Mouse (Mus musculus) embryonic facial prominence, embryonic 12.5 days (tissue): ENCODE measurements around the gene Lgr6. TPM values are rescaled to one million over a fixed set of nuclear protein-coding genes. Genes with fewer than 3 reads are reported as not detected.

Experiments
- ATAC-seq: fragments of 200-750 bp; cut with Nextera tagmentation; 2 replicates; pipeline ENCODE4 v1.8.0; 2017; ENCODE audit not compliant: insufficient number of reproducible peaks, insufficient read depth, low FRiP score, low TSS enrichment
- H3K27ac ChIP-seq: fragments of 300-500 bp; sonication (generic); 2 replicates; pipeline ENCODE4 v1.5.1; 2016; ENCODE audit warnings: mild to moderate bottlenecking
- H3K27me3 ChIP-seq: fragments of 300-500 bp; sonication (generic); 2 replicates; pipeline ENCODE4 v1.6.1; 2016; ENCODE audit warnings: mild to moderate bottlenecking, moderate library complexity
- H3K36me3 ChIP-seq: fragments of 300-500 bp; sonication (generic); 2 replicates; pipeline ENCODE4 v1.6.1; 2016; ENCODE audit warnings: mild to moderate bottlenecking
- H3K4me1 ChIP-seq: fragments of 300-500 bp; sonication (generic); 2 replicates; pipeline ENCODE4 v1.6.1; 2016
- H3K4me2 ChIP-seq: fragments of 300-500 bp; sonication (generic); replicated peaks from 2 replicates; pipeline ENCODE4 v1.6.1; 2016; ENCODE audit warnings: mild to moderate bottlenecking, moderate library complexity
- H3K4me3 ChIP-seq: fragments of 300-500 bp; sonication (generic); 2 replicates; pipeline ENCODE4 v1.5.1; 2016; ENCODE audit warnings: mild to moderate bottlenecking
- H3K9ac ChIP-seq: fragments of 300-500 bp; sonication (generic); 2 replicates; pipeline ENCODE4 v1.6.1; 2016; ENCODE audit warnings: mild to moderate bottlenecking, moderate library complexity
- H3K9me3 ChIP-seq: fragments of 300-500 bp; sonication (generic); 2 replicates; pipeline ENCODE4 v1.6.1; 2016; ENCODE audit warnings: mild to moderate bottlenecking, moderate library complexity
- WGBS: fragments of 180-500 bp; shearing (Covaris S2); methylation state at CpG from one replicate; pipeline ENCODE4 v1.1.7; 2016; 5-methylcytosine and 5-hydroxymethylcytosine counted together
- polyA plus RNA-seq: library from polyadenylated mRNA; unstranded; fragments of >200 nt; fragmentation: Nextera tagmentation; extraction: Ambion mirVana; gene quantifications from 2 replicates; pipeline ENCODE4 v1.2.1, GENCODE M21; 2016

The Lgr6 gene
- polyA plus RNA-seq, 1 experiment from 2014 or later, result 3.5 TPM

DNA sequence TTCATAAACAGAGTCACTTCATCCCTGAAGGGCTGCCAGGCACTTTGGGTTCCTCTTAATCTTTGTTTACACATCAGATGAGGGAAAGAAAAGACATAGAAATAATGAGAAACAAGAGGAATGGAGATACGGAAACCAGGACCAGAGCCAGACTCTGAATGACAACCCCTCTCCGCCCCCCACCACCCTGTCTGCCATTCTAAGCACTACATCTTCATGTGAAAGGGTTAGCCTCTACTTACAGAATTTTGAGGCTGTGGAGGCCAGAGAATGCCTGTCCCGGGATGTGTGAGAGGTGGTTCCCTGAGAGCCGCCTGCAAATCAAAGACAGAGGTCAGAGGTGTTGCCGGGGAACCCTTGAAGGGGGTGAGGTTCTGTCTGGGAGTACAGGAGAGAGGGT lies 32.4 kb downstream of the Lgr6 start:
- no peaks in the 10 kb centered on the region for H3K27me3 ChIP-seq
- H3K27ac ChIP-seq, result no peak overlapping the region
- H3K9me3 ChIP-seq, result no peaks in the 10 kb centered on the region
- ATAC-seq, result no peak
- no peak overlapping the region for H3K4me2 ChIP-seq
- no peak overlapping the region for H3K9ac ChIP-seq
- H3K4me3 ChIP-seq, result no peak overlapping the region
- H3K36me3 ChIP-seq, result no peaks in the 10 kb centered on the region
- no peaks in the 10 kb centered on the region for H3K4me1 ChIP-seq
- 58% methylated on average over 5 of the region's 5 CpGs for WGBS

DNA sequence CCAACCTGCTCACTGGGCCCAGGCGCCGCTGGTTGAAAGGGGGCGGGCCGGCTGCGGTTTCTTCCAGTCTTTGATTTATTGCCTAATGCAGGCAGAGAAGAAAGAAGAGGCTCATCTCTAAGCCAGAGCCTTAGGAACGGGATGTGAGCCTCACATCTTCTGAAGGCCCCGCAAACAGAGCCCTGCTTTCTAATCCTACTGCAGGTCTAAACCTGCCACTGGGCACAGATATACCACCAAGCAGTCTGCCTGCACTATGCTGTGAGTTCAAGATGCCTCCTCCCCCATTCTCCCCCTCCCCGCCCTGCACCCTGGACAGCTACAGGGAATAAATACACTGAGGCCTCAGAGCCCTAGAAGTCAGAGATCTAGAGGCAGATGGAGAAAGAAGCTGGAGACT lies 35.2 kb downstream of the Lgr6 start:
- no peaks in the 10 kb centered on the region for H3K9me3 ChIP-seq
- H3K27ac ChIP-seq, result no peak overlapping the region
- no peak overlapping the region for H3K9ac ChIP-seq
- ATAC-seq, result peak; percentile 56; the same call in 1 of the 2 replicates
- no peaks in the 10 kb centered on the region for H3K4me1 ChIP-seq
- H3K4me2 ChIP-seq, result no peak overlapping the region
- no peaks in the 10 kb centered on the region for H3K27me3 ChIP-seq
- no peak overlapping the region for H3K4me3 ChIP-seq
- H3K36me3 ChIP-seq, result no peaks in the 10 kb centered on the region
- WGBS, result 70% methylated on average over 8 of the region's 8 CpGs

DNA sequence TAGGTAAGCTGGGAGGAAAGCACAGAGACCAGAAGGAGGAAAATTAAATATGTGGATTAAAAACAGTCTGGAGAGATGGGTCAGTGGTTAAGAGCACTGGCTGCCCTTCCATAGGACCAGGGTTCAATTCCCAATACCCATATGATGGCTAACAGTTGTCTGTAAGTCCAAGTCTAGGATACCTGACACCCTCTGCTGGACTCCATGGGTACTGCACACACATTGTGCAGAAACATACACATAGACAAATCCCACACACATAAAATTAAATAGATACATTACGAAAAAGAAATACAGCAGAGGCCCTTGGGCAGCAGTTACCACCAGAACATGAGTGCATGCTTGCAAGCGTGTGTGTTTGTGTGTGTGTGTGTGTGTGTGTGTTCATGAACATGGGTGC lies 40.6 kb downstream of the Lgr6 start:
- no peak overlapping the region for H3K27ac ChIP-seq
- 0 out of 2 replicates have a peak, but pooled peaks cover 5% of the 10 kb centered on the region for H3K9me3 ChIP-seq
- no peaks in the 10 kb centered on the region for H3K4me1 ChIP-seq
- no peaks in the 10 kb centered on the region for H3K27me3 ChIP-seq
- no peaks in the 10 kb centered on the region for H3K36me3 ChIP-seq
- WGBS, result 86% methylated on average over 2 of the region's 2 CpGs
- no peak overlapping the region for H3K4me3 ChIP-seq
- H3K4me2 ChIP-seq, result no peak overlapping the region
- no peak for ATAC-seq
- no peak overlapping the region for H3K9ac ChIP-seq

DNA sequence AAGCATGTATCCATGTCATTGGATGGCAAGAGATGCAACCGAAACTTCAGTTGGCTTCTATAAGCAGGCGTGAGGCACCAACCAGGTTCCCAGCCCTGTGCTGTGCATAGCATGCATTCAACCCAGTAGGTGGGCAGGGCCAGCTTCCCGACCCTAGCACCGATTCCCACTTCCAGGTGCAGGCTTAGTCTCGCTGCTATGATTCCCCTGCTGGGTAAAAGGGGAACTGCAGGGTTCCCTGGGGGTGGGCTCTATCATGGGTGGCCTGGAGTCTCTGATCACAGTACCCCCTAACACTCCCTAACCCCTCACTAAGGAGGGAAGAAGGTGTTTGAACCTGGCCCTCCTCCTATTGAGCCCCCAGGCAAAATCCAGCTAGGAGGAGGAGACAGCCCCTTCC lies 42.1 kb downstream of the Lgr6 start:
- H3K4me2 ChIP-seq, result no peak overlapping the region
- H3K9ac ChIP-seq, result no peak overlapping the region
- H3K9me3 ChIP-seq, result 0 out of 2 replicates have a peak, but pooled peaks cover 5% of the 10 kb centered on the region
- H3K4me1 ChIP-seq, result 0 out of 2 replicates have a peak, but pooled peaks cover under 1% of the 10 kb centered on the region
- H3K4me3 ChIP-seq, result no peak overlapping the region
- H3K27me3 ChIP-seq, result no peaks in the 10 kb centered on the region
- ATAC-seq, result no peak
- no peak overlapping the region for H3K27ac ChIP-seq
- WGBS, result 63% methylated on average over 5 of the region's 5 CpGs
- H3K36me3 ChIP-seq, result no peaks in the 10 kb centered on the region

DNA sequence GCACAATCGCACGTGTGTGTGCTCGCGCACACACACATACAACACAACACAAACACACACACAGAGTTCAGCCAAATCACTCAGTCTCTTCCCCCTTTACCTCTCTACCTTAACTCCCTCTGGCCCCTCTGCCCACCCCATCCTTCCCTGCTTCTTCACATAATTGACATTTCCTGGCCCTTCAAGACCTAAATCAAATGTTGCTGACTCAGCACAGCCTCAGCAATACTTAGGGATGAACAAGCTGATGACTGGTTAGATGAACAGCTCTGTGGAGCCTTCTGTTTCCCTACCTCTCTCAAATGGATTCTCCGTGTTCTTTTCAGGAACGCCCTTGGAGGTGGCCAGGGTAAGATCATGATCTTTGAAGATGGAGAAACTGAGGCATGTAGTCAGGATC lies 43.8 kb downstream of the Lgr6 start:
- H3K27ac ChIP-seq, result no peak overlapping the region
- ATAC-seq, result no peak
- no peak overlapping the region for H3K4me3 ChIP-seq
- 94% methylated on average over 6 of the region's 6 CpGs for WGBS
- H3K9me3 ChIP-seq, result 0 out of 2 replicates have a peak, but pooled peaks cover 5% of the 10 kb centered on the region
- 0 out of 2 replicates have a peak, but pooled peaks cover 7% of the 10 kb centered on the region for H3K4me1 ChIP-seq
- no peak overlapping the region for H3K9ac ChIP-seq
- no peaks in the 10 kb centered on the region for H3K36me3 ChIP-seq
- no peaks in the 10 kb centered on the region for H3K27me3 ChIP-seq
- H3K4me2 ChIP-seq, result no peak overlapping the region

DNA sequence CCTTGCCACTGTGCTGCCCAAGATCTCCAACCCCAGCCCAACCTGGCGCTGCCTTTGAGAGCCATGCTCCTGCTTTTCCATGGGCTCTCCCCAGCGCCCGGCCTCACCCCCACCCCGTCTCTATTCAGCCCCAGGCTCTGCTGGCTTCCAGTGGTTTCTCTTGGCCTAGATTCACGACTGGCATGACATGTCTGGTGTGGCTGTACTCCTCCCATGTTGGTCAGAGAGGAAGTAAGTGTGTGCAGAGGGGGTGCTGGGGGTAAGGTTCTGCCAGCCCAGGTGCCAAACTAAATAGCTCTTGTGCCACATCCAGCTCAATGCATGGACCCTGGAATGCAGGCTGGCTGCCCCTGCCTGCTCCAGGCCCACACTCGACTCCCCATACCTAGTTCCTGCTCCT lies 44.9 kb downstream of the Lgr6 start:
- no peak overlapping the region for H3K4me2 ChIP-seq
- WGBS, result 76% methylated on average over 6 of the region's 6 CpGs
- no peak overlapping the region for H3K4me3 ChIP-seq
- ATAC-seq, result no peak
- no peaks in the 10 kb centered on the region for H3K27me3 ChIP-seq
- no peak overlapping the region for H3K9ac ChIP-seq
- H3K27ac ChIP-seq, result no peak overlapping the region
- H3K4me1 ChIP-seq, result 0 out of 2 replicates have a peak, but pooled peaks cover 7% of the 10 kb centered on the region
- no peaks in the 10 kb centered on the region for H3K36me3 ChIP-seq
- 0 out of 2 replicates have a peak, but pooled peaks cover 5% of the 10 kb centered on the region for H3K9me3 ChIP-seq

DNA sequence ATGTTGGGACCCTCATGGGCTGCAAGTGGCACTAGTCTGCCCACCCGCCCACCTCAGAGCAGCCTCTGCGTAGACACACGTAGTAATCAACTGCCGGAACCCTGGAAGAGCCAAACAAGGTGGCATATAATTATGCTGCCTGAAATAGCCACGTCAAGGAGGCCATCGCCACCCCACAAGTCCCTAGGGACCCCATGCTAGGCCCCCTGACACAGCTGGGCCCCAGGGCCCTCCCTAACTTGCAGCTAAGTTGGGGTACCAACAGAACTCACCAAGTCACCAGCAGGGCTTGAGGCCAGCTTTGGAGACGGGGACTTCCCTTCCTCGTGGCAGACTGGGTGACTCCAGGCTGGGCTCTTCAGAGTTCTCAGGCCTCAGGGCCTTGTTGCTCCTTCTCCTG lies 48.2 kb downstream of the Lgr6 start:
- no peak overlapping the region for H3K4me3 ChIP-seq
- 79% methylated on average over 8 of the region's 8 CpGs for WGBS
- no peaks in the 10 kb centered on the region for H3K27me3 ChIP-seq
- no peaks in the 10 kb centered on the region for H3K9me3 ChIP-seq
- ATAC-seq, result no peak
- H3K4me1 ChIP-seq, result 0 out of 2 replicates have a peak, but pooled peaks cover 7% of the 10 kb centered on the region
- no peak overlapping the region for H3K4me2 ChIP-seq
- no peak overlapping the region for H3K27ac ChIP-seq
- H3K9ac ChIP-seq, result no peak overlapping the region
- H3K36me3 ChIP-seq, result no peaks in the 10 kb centered on the region

DNA sequence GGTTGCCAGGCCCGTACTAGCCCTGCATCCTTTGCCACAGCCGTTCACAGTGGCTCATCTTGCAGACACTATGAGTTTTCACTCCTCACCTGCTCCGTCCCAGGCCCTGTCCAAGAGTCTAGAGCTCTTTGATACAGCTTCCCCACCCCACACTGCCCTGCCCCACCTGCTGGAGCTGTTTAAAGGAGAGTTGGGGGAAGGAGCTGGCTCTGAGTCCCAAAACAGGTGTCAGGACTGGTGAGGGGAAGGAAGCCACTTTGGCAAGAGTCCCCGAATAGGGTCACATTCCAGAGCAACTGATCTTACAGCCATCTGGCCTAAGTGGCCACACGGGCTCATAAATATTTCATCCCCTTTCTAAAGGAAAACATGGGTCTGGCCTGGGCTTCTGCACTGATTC lies 51.0 kb downstream of the Lgr6 start:
- Histone ChIP-seq H3K4me1 (0 out of 2 replicates have a peak, but pooled peaks cover 14% of the 10 kb centered on the region), H3K4me2 (no peak overlapping the region), H3K27ac (no peak overlapping the region), H3K36me3 (no peaks in the 10 kb centered on the region), H3K27me3 (no peaks in the 10 kb centered on the region), H3K9ac (no peak overlapping the region), H3K4me3 (no peak overlapping the region), H3K9me3 (no peaks in the 10 kb centered on the region)
- WGBS, result 70% methylated on average over 5 of the region's 5 CpGs
- ATAC-seq, result no peak

DNA sequence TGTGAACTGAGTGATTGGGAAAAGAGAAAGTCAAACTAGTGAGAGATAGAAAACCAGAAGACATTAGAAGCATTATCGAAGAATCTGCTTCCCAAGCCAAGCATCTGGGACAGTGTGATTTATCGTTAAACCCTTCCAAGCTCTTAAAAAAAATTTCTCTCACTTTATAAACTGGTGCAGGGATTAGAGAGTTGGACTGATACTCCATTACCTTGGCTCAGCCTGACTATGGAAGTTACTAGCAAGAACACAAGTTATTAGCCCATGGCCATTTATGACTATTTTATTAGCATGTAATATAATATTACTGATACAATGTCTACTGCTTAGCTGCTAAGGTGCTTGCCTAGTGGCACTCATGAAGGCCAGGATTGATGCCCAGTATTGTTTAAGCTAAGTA lies 60.6 kb downstream of the Lgr6 start:
- H3K4me2 ChIP-seq, result no peak overlapping the region
- H3K36me3 ChIP-seq, result no peaks in the 10 kb centered on the region
- WGBS, result 92% methylated on average over 2 of the region's 2 CpGs
- no peaks in the 10 kb centered on the region for H3K4me1 ChIP-seq
- no peak overlapping the region for H3K9ac ChIP-seq
- H3K27me3 ChIP-seq, result no peaks in the 10 kb centered on the region
- H3K9me3 ChIP-seq, result no peaks in the 10 kb centered on the region
- ATAC-seq, result no peak
- no peak overlapping the region for H3K4me3 ChIP-seq
- H3K27ac ChIP-seq, result no peak overlapping the region

DNA sequence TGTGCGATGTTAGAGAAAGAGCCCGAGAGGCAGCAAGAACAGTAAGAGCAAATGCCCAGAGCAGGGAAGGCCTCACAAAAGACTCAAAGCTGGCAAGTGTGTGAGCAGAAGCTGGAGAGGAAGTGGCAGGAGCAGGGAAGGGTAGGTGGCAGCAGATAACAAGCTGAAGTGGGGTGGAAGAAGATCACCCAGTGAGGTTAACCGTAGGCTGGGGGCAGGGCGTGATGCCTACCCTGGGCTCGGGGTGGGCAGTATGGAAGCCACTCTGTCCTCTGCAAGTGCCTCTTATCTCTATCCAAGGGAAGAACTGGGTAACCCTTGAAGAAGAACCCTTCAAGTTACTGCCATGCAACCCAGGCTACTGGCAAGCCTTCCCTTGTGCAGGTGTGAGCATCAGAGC lies 68.8 kb downstream of the Lgr6 start:
- WGBS, result 90% methylated on average over 5 of the region's 5 CpGs
- no peaks in the 10 kb centered on the region for H3K36me3 ChIP-seq
- H3K27me3 ChIP-seq, result no peaks in the 10 kb centered on the region
- H3K27ac ChIP-seq, result no peak overlapping the region
- no peaks in the 10 kb centered on the region for H3K9me3 ChIP-seq
- H3K9ac ChIP-seq, result no peak overlapping the region
- no peak overlapping the region for H3K4me2 ChIP-seq
- no peak for ATAC-seq
- no peak overlapping the region for H3K4me3 ChIP-seq
- no peaks in the 10 kb centered on the region for H3K4me1 ChIP-seq

DNA sequence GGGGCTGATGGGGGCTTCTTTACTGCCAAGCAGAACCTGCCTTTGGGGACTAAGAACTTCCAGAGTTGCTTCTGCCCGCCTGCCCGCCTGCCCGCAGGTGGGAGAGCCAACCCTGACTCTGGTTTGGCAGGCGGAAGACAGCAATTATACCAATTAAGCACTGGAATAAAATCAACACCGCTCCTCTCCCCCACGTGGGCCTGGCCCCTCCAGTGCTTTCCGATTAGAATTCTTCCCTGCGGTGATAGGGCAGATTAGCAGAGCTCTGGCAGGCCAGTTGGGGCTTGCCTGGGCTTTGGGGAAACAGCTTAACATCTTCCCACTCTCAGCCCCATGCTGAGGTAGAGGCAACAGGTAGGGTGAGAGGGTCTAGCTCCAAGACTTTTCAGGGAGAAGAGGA lies 72.4 kb downstream of the Lgr6 start:
- Histone ChIP-seq H3K4me3 (no peak overlapping the region), H3K9me3 (no peaks in the 10 kb centered on the region), H3K27me3 (no peaks in the 10 kb centered on the region), H3K9ac (no peak overlapping the region), H3K4me2 (no peak overlapping the region), H3K27ac (no peak overlapping the region), H3K4me1 (no peaks in the 10 kb centered on the region), H3K36me3 (no peaks in the 10 kb centered on the region)
- ATAC-seq, result no peak
- 29% methylated on average over 8 of the region's 8 CpGs for WGBS

DNA sequence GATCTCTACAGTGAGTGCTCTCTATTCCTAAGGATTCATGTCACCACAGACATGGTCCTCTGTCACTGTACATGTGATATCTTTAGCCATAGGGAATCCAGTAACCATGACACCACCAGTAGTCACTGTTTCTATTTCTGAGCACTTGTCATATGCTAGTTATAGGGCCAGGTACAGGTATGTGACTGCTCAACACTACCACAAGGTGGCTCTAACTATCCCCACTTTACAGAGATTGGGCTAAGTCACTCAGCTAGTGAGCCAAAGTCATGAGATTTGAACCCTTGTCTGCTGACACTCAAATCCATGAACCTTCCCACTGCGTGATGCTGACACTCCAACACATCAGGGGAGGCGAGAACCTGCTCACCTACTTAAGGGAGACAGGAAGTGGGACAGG lies 75.0 kb downstream of the Lgr6 start:
- 79% methylated on average over 2 of the region's 2 CpGs for WGBS
- no peak overlapping the region for H3K27ac ChIP-seq
- ATAC-seq, result no peak
- no peak overlapping the region for H3K9ac ChIP-seq
- H3K4me2 ChIP-seq, result no peak overlapping the region
- no peaks in the 10 kb centered on the region for H3K36me3 ChIP-seq
- H3K9me3 ChIP-seq, result no peaks in the 10 kb centered on the region
- H3K4me1 ChIP-seq, result no peaks in the 10 kb centered on the region
- H3K27me3 ChIP-seq, result no peaks in the 10 kb centered on the region
- H3K4me3 ChIP-seq, result no peak overlapping the region

DNA sequence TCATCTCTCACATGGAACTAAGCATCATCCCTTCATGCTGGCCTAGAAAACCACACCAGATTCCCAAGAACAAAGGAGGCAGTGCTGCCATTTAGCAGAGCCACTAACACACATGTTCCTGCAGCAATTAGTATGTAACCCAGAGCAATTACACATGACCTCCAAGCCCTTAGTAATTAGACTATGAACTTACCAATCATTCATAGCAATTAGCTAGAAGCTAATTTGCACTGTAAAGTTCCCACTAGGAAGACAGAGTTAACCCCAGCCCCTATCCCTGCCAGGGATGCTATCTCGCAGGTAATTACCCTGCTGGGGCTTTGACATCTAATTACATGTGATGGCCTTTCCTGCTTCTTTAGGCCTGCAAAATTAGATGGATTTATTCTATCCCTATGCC lies 78.8 kb downstream of the Lgr6 start:
- no peak overlapping the region for H3K9ac ChIP-seq
- no peak overlapping the region for H3K4me2 ChIP-seq
- no peak overlapping the region for H3K4me3 ChIP-seq
- H3K4me1 ChIP-seq, result peaks cover 8% of the 10 kb centered on the region; the same call in 1 of the 2 replicates
- no peaks in the 10 kb centered on the region for H3K36me3 ChIP-seq
- H3K27me3 ChIP-seq, result no peaks in the 10 kb centered on the region
- H3K9me3 ChIP-seq, result no peaks in the 10 kb centered on the region
- no peak for ATAC-seq
- no peak overlapping the region for H3K27ac ChIP-seq
- WGBS, result 43% methylated on average over 1 of the region's 1 CpGs
